Mouse (Mus musculus) lung, postnatal 0 days (tissue): ENCODE measurements at regions not wholly inside any gene's neighbourhood (a gene's known extent, or its start where the extent isn't known, plus 50 kb on each side); places are given as distances from the start of the nearest gene placed in this dataset.

Experiments
- ATAC-seq: fragments of 200-750 bp; cut with Nextera tagmentation; 2 replicates; pipeline ENCODE4 v1.8.0; 2017; ENCODE audit warnings: moderate library complexity
- DNase-seq: peaks from one replicate; pipeline ENCODE4 v3.0.0-alpha.2; 2016; ENCODE audit warnings: low spot score
- H3K27ac ChIP-seq: fragments of 300-500 bp; sonication (generic); 2 replicates; pipeline ENCODE4 v1.5.1; 2014; ENCODE audit warnings: antibody characterized with exemption, mild to moderate bottlenecking, low read length, mixed read lengths
- H3K27me3 ChIP-seq: fragments of 300-500 bp; sonication (generic); replicated peaks from 2 replicates; pipeline ENCODE4 v1.6.1; 2014; ENCODE audit warnings: low read length, mixed read lengths; ENCODE audit not compliant: insufficient read depth
- H3K36me3 ChIP-seq: fragments of 300-500 bp; sonication (generic); 2 replicates; pipeline ENCODE4 v1.6.1; 2014; ENCODE audit warnings: low read length, mixed read lengths; ENCODE audit not compliant: insufficient read depth
- H3K4me1 ChIP-seq: fragments of 300-500 bp; sonication (generic); 2 replicates; pipeline ENCODE4 v1.6.1; 2014; ENCODE audit warnings: antibody characterized with exemption, low read depth, low read length, mixed read lengths; ENCODE audit not compliant: insufficient read depth
- H3K4me2 ChIP-seq: fragments of 300-500 bp; sonication (generic); replicated peaks from 2 replicates; pipeline ENCODE4 v1.6.1; 2014; ENCODE audit warnings: low read depth, mild to moderate bottlenecking, low read length, moderate library complexity, mixed read lengths
- H3K4me3 ChIP-seq: fragments of 300-500 bp; sonication (generic); 2 replicates; pipeline ENCODE4 v1.5.1; 2014; ENCODE audit warnings: low read depth, low read length
- H3K9ac ChIP-seq: fragments of 300-500 bp; sonication (generic); replicated peaks from 2 replicates; pipeline ENCODE4 v1.6.1; 2014; ENCODE audit warnings: low read depth, mild to moderate bottlenecking
- H3K9me3 ChIP-seq: fragments of 300-500 bp; sonication (generic); 2 replicates; pipeline ENCODE4 v1.6.1; 2016; ENCODE audit warnings: low read length, mixed read lengths
- CTCF ChIP-seq: IDR thresholded peaks from 2 replicates; pipeline ENCODE4 v1.5.1; 2016; ENCODE audit warnings: antibody characterized with exemption, mild to moderate bottlenecking
- EP300 ChIP-seq: IDR thresholded peaks from 2 replicates; pipeline ENCODE4 v1.6.1; 2016; ENCODE audit warnings: antibody characterized with exemption, mild to moderate bottlenecking, control low read depth
- WGBS: fragments of 180-500 bp; shearing (Covaris S2); extraction: QIAGEN DNeasy Blood & Tissue Kit; methylation state at CpG from one replicate; pipeline ENCODE4 v1.1.7; 2014; 5-methylcytosine and 5-hydroxymethylcytosine counted together

GRCm38 (mm10) chr3:132343625-132344024 lies 258.5 kb downstream of the Dkk2 start:
- H3K4me2 ChIP-seq = no peak overlapping the region
- H3K9me3 ChIP-seq = no peaks in the 10 kb centered on the region
- TF ChIP-seq CTCF = no peak
- TF ChIP-seq EP300 = no peak
- ATAC-seq (no peak), DNase-seq (no peak)
- no peak overlapping the region for H3K4me3 ChIP-seq
- WGBS = 19% methylated on average over 3 of the region's 3 CpGs
- no peak overlapping the region for H3K27ac ChIP-seq
- H3K27me3 ChIP-seq = no peaks in the 10 kb centered on the region
- no peaks in the 10 kb centered on the region for H3K36me3 ChIP-seq
- no peak overlapping the region for H3K9ac ChIP-seq
- H3K4me1 ChIP-seq = no peaks in the 10 kb centered on the region

GRCm38 (mm10) chr3:132345856-132346255 lies 260.8 kb downstream of the Dkk2 start:
- no peaks in the 10 kb centered on the region for H3K36me3 ChIP-seq
- H3K9ac ChIP-seq = no peak overlapping the region
- H3K4me3 ChIP-seq = no peak overlapping the region
- no peak for DNase-seq
- H3K4me2 ChIP-seq = no peak overlapping the region
- H3K9me3 ChIP-seq = no peaks in the 10 kb centered on the region
- H3K27me3 ChIP-seq = no peaks in the 10 kb centered on the region
- TF ChIP-seq EP300 (no peak), CTCF (no peak)
- no peak for ATAC-seq
- H3K27ac ChIP-seq = no peak overlapping the region
- no peaks in the 10 kb centered on the region for H3K4me1 ChIP-seq
- 86% methylated on average over 1 of the region's 1 CpGs for WGBS

GRCm38 (mm10) chr3:132349602-132350001 lies 264.5 kb downstream of the Dkk2 start:
- ATAC-seq (no peak), DNase-seq (no peak)
- Histone ChIP-seq H3K27ac (no peak overlapping the region), H3K4me2 (no peak overlapping the region), H3K36me3 (no peaks in the 10 kb centered on the region), H3K9ac (no peak overlapping the region), H3K4me1 (no peaks in the 10 kb centered on the region), H3K4me3 (no peak overlapping the region), H3K27me3 (no peaks in the 10 kb centered on the region), H3K9me3 (no peaks in the 10 kb centered on the region)
- TF ChIP-seq EP300 (no peak), CTCF (no peak)
- 71% methylated on average over 1 of the region's 1 CpGs for WGBS

GRCm38 (mm10) chr3:132353204-132353603 lies 268.1 kb downstream of the Dkk2 start:
- TF ChIP-seq EP300 = no peak
- H3K36me3 ChIP-seq = no peaks in the 10 kb centered on the region
- no peak overlapping the region for H3K9ac ChIP-seq
- no peaks in the 10 kb centered on the region for H3K27me3 ChIP-seq
- H3K9me3 ChIP-seq = no peaks in the 10 kb centered on the region
- no peak for ATAC-seq
- no peak overlapping the region for H3K4me2 ChIP-seq
- H3K4me1 ChIP-seq = no peaks in the 10 kb centered on the region
- no peak overlapping the region for H3K4me3 ChIP-seq
- no peak for DNase-seq
- 63% methylated on average over 2 of the region's 2 CpGs for WGBS
- no peak overlapping the region for H3K27ac ChIP-seq

GRCm38 (mm10) chr3:132359596-132359995 lies 270.0 kb upstream of the Gimd1 start:
- Histone ChIP-seq H3K36me3 (no peaks in the 10 kb centered on the region), H3K27ac (no peak overlapping the region), H3K4me3 (no peak overlapping the region), H3K4me2 (no peak overlapping the region), H3K4me1 (no peaks in the 10 kb centered on the region), H3K9ac (no peak overlapping the region), H3K27me3 (no peaks in the 10 kb centered on the region), H3K9me3 (no peaks in the 10 kb centered on the region)
- no peak for DNase-seq
- no peak for TF ChIP-seq EP300
- TF ChIP-seq CTCF = no peak
- WGBS = 65% methylated on average over 3 of the region's 3 CpGs
- ATAC-seq = no peak

- ATAC-seq = no peak
Measured at GRCm38 (mm10) chr3:132375579-132375978, 254.0 kb upstream of the Gimd1 start.

GRCm38 (mm10) chr3:132417742-132418141 lies 211.9 kb upstream of the Gimd1 start:
- Histone ChIP-seq H3K4me1 (no peaks in the 10 kb centered on the region), H3K27me3 (no peaks in the 10 kb centered on the region), H3K36me3 (no peaks in the 10 kb centered on the region), H3K9me3 (no peaks in the 10 kb centered on the region), H3K4me2 (no peak overlapping the region), H3K9ac (no peak overlapping the region), H3K4me3 (no peak overlapping the region), H3K27ac (no peak overlapping the region)
- ATAC-seq (no peak), DNase-seq (no peak)
- TF ChIP-seq CTCF = no peak
- TF ChIP-seq EP300 = no peak
- WGBS = 38% methylated on average over 2 of the region's 2 CpGs

More at GRCm38 (mm10) chr3:132375579-132375978, 254.0 kb upstream of the Gimd1 start:
- Histone ChIP-seq H3K9ac (no peak overlapping the region), H3K36me3 (no peaks in the 10 kb centered on the region), H3K4me2 (no peak overlapping the region), H3K27me3 (no peaks in the 10 kb centered on the region), H3K4me3 (no peak overlapping the region), H3K4me1 (no peaks in the 10 kb centered on the region), H3K27ac (no peak overlapping the region), H3K9me3 (no peaks in the 10 kb centered on the region)
- no peak for DNase-seq
- 56% methylated on average over 4 of the region's 4 CpGs for WGBS
- no peak for TF ChIP-seq EP300
- no peak for TF ChIP-seq CTCF
